Mouse (Mus musculus): ENCODE data around the gene Hmbs.
A peak's percentile ranks its signal among the peaks of the same experiment; 100 is the strongest.
"Not testable (repeated sequence)": the region's sequence is repeated elsewhere in the genome, so short reads cannot be mapped to it uniquely, and the experiment has no call there.

Gene Hmbs

GRCm38 (mm10) chr9:44319887-44320798 lies 23.9 kb downstream of the Hmbs start, which contains the start of gene C2cd2l:
TSS of gene C2cd2l (minus strand) at chr9:44320285.
- DNase-seq = peak; percentile 91

- peak; percentile 38 for DNase-seq
These were observed 24.7 kb downstream of the Hmbs start for GRCm38 (mm10) chr9:44319105-44319886.

- no peak for DNase-seq
These were observed 25.3 kb downstream of the Hmbs start for GRCm38 (mm10) chr9:44318826-44319095.

DNA sequence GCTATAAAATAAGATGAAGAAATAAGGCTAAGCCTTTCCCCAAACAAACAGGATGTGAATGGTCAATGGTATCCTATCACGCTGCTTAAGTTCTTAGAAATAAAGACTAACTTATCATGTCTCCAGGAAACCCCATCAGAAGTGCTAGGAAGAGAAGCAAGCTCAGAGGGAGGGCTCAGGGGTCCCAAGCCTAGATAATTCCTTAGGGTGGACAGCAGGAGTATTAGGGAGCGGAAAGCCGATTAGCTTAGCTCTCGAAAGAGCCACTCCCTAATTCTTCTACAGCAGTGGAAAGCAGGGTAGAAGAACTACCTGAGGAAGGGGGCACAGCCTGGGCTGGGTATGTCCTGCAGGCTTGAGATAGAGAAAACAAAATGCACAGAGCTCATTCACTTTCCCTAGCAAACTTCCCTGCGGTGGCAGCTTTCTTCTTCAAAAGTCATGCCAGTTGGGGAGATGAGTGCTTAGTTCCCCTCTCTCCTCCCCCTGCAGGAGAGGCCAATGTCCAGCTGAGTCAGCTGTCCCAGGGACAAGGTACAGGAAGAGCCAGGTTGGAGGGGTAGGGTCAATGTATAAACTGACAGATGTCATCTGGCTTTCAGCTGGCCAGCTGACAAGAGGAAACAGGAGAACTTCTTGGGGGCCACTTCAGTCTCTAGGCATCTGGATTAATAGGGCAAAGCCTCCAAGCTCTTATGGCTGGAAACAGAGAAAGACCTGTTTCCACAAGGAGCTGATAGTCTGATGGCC lies 25.8 kb downstream of the Hmbs start:
- no peak for DNase-seq

- DNase-seq = no peak
These were observed 26.6 kb downstream of the Hmbs start for GRCm38 (mm10) chr9:44317452-44317851.

DNA sequence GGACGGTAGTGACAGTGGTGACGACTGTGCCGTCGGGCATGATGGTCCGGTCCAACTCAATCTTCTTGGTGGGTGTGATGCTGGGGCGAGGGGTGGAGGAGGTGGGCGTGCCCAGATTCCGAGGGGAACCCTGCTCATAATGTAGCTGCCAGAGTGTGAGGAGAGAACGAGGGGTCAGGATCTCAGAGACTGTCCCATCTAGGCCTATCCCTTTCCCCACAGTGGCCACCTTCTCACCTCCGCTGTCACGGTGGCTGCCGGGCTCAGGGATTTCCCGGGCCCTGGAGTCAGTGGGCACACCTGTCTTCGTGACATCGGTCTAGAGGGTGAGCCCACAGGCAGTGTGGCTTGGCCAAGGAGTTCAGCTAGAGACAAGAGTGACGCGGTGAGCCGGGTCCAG lies 29.1 kb downstream of the Hmbs start:
- DNase-seq = no peak

GRCm38 (mm10) chr9:44314257-44314547 lies 29.8 kb downstream of the Hmbs start:
- DNase-seq = no peak

DNA sequence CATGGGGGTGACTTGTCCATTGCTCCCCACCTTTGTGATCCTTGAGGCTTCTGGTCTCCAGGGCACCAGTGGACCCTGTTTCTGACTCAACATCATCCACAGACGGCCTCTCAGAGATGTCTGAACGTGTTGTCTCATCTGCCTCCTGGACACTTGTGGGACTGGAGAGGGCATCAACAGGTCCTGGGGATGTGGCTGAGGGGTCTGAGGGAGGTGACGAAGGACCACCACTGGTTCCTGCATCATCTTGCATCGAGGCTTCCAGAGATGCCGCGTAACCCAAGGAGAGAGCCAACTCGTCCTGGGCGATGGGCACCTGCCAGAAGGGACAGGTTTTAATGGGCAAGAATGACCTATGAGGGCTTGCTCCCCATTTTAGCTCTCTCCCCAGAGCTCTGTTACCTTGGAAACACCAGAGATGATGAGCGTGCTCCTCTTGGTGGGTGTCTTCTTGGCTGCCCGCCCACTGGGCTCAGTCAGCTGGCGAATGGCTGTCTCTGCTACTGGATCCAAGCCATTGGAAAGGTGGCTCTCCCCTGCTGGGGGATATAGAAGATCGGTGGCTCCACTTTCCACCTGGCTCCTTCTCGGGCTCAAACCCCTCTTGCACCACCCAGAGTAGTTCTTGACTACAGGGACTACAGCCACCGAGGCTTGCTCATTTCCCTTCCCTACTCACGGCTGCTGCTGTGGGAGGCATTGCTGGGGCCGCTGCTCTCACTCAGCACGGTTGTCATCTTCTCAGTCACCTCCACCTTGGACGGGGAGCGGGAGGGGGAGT lies 30.4 kb downstream of the Hmbs start:
- peak; percentile 87 for DNase-seq

- no peak for DNase-seq
These were observed 32.6 kb downstream of the Hmbs start for GRCm38 (mm10) chr9:44311136-44312134.

- DNase-seq = no peak
These were observed 33.3 kb downstream of the Hmbs start for GRCm38 (mm10) chr9:44310750-44311135.

DNA sequence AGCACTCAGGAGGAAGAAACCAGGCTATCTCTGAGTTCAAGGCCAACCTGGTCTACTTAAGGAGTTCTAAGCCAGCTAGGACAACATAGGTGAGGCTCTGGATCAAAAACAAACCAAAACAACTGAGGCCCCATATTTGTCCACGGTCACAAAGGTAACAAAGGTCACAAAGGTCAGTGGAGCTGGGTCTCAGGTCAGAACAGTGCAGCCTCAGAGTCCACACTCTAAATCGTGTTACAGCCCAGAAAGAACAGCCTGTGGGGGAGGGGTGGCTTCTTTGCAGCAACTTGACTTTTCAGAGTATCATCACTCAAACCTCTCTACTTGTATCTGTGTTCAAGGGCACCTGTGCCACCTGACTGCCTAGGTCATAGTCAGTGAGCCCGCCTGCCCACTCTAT lies 34.3 kb downstream of the Hmbs start:
- DNase-seq = no peak

DNA sequence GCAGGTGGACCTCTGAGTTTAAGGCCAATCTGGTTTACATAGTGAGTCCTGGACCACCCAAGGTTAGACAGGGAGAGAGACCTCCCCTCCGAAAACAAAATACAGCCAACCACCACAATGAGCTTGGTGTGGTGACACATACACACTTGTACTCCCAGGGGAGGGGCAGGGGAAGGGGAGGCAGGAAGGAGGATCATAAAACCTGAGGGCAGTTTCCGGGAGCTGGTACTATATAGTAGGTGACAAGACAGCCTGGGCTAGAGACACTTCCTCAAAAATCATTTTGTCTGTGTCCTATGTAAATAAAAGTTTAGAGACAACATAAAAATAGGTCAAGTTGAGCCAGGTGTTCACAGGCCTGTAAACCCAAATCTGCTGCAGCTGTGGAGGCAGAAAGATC lies 36.8 kb downstream of the Hmbs start:
- DNase-seq = no peak

DNA sequence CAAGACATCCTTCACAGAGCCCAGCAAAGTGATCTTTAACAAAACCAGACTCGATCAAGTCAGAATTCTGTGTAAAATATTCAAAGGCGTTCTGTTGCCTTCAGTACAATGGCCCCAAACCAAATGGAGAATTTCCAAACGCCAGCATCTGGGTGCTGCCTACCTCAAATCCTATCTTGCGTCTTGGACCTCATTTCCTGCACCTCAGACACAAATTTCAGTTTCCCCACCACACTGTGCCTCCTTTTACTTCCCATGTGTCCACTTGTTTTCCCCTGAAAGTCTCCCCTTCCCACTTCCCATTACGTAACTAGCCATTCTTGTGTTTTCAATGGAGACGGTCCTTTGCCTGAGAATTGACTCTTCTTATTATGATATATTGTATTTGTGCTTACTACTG lies 37.5 kb downstream of the Hmbs start:
- DNase-seq = no peak

GRCm38 (mm10) chr9:44305466-44306079 lies 38.5 kb downstream of the Hmbs start, which contains the start of gene Hinfp:
TSS of gene Hinfp (minus strand) at chr9:44305671.
- peak; percentile 97 for DNase-seq

DNA sequence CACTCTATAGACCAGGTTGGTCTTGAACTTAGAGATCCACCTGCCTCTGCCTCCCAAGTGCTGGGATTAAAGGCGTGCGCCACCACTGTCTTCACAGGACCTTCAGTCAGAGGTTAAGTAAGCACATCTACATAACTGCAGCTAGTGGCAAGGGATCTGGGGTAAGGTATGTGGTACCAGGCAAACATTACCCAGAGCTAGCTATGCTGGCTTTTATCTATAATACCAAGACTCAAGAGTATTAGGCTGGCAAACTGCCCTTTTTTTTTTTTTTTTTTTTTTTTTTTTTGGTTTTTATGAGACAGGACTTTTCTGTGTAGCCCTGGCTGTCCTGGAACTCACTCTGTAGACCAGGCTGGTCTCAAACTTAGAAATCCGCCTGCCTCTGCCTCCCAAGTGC lies 44.0 kb downstream of the Hmbs start:
- not testable (repeated sequence) for DNase-seq

DNA sequence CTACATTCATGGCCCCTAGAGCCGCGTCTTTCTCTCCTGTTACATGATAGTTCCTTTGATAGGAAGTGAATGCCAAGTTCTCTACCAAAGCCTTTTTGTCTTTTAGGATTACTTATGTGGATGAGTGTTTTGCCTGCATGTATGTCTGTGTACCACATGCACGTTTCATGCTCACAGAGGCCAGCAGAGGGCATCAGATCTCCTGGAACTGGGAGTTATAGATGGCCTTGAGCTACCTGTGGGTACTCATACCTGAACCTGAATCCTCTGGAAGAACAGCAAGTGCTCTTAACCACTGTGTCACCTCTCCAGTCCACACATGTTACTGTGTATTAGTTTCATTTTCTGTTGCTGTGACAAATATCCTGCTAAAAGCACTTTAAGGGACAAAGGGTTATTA lies 51.5 kb downstream of the Hmbs start:
- DNase-seq = no peak

GRCm38 (mm10) chr9:44288959-44289291 lies 55.1 kb downstream of the Hmbs start:
- no peak for DNase-seq

GRCm38 (mm10) chr9:44288076-44288958 lies 55.7 kb downstream of the Hmbs start, which contains the start of gene Abcg4:
TSS of gene Abcg4 (minus strand) at chr9:44288615.
- peak; percentile 48 for DNase-seq

- peak; percentile 38 for DNase-seq
These were observed 56.5 kb downstream of the Hmbs start for GRCm38 (mm10) chr9:44287401-44288075.

Measured in right cerebral cortex, postnatal 14 days (tissue).